Mouse (Mus musculus) kidney, adult 2 months (tissue): ENCODE results near the gene Cdr2.

Experiments used
- CTCF ChIP-seq: fragments of 200-500 bp; conservative IDR thresholded peaks from 2 replicates; pipeline ENCODE4 v1.5.1; 2011; ENCODE audit warnings: low read depth, mild to moderate bottlenecking, control low read depth, low read length, moderate library complexity, mixed read lengths; ENCODE audit not compliant: insufficient read depth, insufficient read length
- POLR2A ChIP-seq: fragments of 200-500 bp; IDR thresholded peaks from one replicate; pipeline ENCODE4 v1.6.1; 2011; ENCODE audit warnings: low read depth, low read length, control low read depth

- TF ChIP-seq CTCF = no peak
- no peak for TF ChIP-seq POLR2A
Measured at GRCm38 (mm10) chr7:120933680-120934195, 48.4 kb downstream of the Cdr2 start.
